Mouse (Mus musculus): ENCODE measurements around the gene Lcn8. TPM values are rescaled to one million over a fixed set of nuclear protein-coding genes. Genes with fewer than 3 reads are reported as not detected.
"Not testable (repeated sequence)": the region's sequence is repeated elsewhere in the genome, so short reads cannot be mapped to it uniquely, and the experiment has no call there.

Gene Lcn8
- polyA plus RNA-seq, 1 experiment from 2014 or later: not detected

DNA sequence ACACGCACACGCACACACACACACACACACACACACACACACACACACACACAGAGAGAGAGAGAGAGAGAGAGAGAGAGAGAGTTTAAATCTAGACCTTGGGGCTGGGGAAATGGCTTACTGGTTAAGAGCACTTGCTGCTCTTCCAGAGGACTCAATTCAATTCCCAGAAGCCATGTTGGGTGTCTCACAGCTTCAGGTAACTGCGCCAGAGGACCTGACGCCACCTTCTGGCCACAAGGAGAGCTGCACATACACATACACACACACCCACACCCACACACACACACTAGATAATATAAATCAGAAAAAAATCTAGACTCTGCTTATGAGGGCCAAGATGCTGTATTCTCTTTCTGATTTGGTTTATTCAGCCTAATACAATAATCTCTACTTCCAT is 34.0 kb downstream of the Lcn8 start:
- no peaks in the 10 kb centered on the region for H3K4me1 ChIP-seq (replicated peaks; ENCODE audit: control insufficient read depth, insufficient read depth, low read length)
- DNase-seq (ENCODE audit: low spot score) (no peak), ATAC-seq (ENCODE audit: low FRiP score) (no peak)
- 67% methylated on average over 4 of the region's 4 CpGs for WGBS
- no peak overlapping the region for H3K27ac ChIP-seq (ENCODE audit: low read depth, low read length)
- H3K4me3 ChIP-seq (ENCODE audit: low read depth, low read length): no peak overlapping the region
- H3K9ac ChIP-seq (ENCODE audit: low read depth, low read length): no peak overlapping the region
- H3K9me3 ChIP-seq (ENCODE audit: control insufficient read depth, low read length): no peaks in the 10 kb centered on the region
- no peaks in the 10 kb centered on the region for H3K27me3 ChIP-seq (ENCODE audit: control insufficient read depth, insufficient read depth, low read length)
- no peaks in the 10 kb centered on the region for H3K36me3 ChIP-seq (ENCODE audit: control insufficient read depth, insufficient read depth, low read length)
- no peak overlapping the region for H3K4me2 ChIP-seq (replicated peaks; ENCODE audit: low read depth, low read length)

DNA sequence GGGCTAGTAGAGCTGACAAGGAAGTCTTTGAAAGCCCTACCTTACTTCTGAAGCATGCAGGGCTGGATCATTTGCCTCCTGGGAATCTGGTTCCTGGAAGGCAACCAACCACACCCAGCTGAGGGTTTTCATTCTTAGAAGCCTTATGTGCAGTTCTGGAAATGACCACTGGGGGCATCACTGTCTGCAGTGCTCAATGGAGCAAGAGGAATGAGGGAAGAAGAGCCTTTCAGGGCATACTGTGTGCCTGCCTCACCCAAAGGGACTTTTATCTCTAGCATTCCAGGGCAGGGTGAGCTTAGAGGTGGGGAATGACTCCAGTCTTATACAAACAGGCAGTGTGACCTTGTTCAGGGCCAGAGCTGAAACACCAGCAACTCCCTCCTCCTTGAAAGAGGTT is 41.7 kb downstream of the Lcn8 start:
- DNase-seq (ENCODE audit: low spot score) (peak; percentile 83), ATAC-seq (ENCODE audit: low FRiP score) (no peak)
- Histone ChIP-seq H3K9ac (ENCODE audit: low read depth, low read length) (no peak overlapping the region), H3K9me3 (ENCODE audit: control insufficient read depth, low read length) (no peaks in the 10 kb centered on the region), H3K4me2 (replicated peaks; ENCODE audit: low read depth, low read length) (no peak overlapping the region), H3K4me1 (replicated peaks; ENCODE audit: control insufficient read depth, insufficient read depth, low read length) (no peaks in the 10 kb centered on the region), H3K27ac (ENCODE audit: low read depth, low read length) (no peak overlapping the region), H3K27me3 (ENCODE audit: control insufficient read depth, insufficient read depth, low read length) (no peaks in the 10 kb centered on the region), H3K4me3 (ENCODE audit: low read depth, low read length) (no peak overlapping the region), H3K36me3 (ENCODE audit: control insufficient read depth, insufficient read depth, low read length) (no peaks in the 10 kb centered on the region)

DNA sequence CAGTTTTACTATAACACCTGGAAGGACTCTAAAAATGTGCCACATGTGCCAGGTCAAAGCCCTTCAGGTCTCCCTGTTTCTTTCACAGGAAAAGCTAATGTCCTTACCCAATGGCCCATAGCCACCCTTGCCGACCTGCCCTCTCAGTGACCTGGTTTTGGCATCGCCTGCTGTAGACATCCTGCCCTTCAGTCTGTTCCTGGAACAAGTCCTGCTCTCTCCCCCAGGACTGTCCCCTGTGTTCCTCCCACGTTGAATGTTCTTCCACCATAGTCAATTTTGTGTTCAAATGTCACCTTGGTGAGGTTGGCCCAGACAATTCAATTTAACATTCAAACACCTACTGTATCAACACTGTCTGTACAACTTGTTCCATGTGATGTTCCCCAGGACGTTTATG is 44.0 kb downstream of the Lcn8 start:
- ATAC-seq (ENCODE audit: low FRiP score): no peak

DNA sequence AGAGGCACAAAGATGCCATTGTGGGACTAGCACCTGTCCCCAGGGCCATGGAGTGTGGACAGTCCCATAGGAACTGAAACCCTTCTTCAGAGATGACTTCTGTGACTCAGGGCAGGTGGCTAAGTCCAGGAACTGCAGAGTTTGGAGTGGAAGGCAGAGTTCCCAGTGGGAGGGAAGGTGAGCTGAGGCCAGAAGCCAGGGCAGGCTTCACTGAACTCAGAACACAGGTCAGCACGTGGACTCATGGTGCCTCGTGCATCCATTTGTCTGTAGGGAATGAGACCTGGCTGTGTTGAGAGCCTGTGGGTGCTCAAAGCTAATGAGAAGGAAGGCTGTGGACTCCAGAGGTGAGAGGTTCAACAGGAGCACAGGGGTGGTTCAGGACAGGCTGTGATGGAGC is 45.8 kb downstream of the Lcn8 start:
- Histone ChIP-seq H3K4me2 (replicated peaks; ENCODE audit: low read depth, low read length) (no peak overlapping the region), H3K9me3 (ENCODE audit: control insufficient read depth, low read length) (no peaks in the 10 kb centered on the region), H3K27ac (ENCODE audit: low read depth, low read length) (no peak overlapping the region), H3K4me3 (ENCODE audit: low read depth, low read length) (no peak overlapping the region), H3K4me1 (replicated peaks; ENCODE audit: control insufficient read depth, insufficient read depth, low read length) (no peaks in the 10 kb centered on the region), H3K9ac (ENCODE audit: low read depth, low read length) (no peak overlapping the region), H3K27me3 (ENCODE audit: control insufficient read depth, insufficient read depth, low read length) (no peaks in the 10 kb centered on the region), H3K36me3 (ENCODE audit: control insufficient read depth, insufficient read depth, low read length) (no peaks in the 10 kb centered on the region)
- DNase-seq (ENCODE audit: low spot score) (no peak), ATAC-seq (ENCODE audit: low FRiP score) (no peak)
- 78% methylated on average over 2 of the region's 2 CpGs for WGBS

More for the DNA sequence above, 44.0 kb downstream of the Lcn8 start:
- no peaks in the 10 kb centered on the region for H3K4me1 ChIP-seq (replicated peaks; ENCODE audit: control insufficient read depth, insufficient read depth, low read length)
- H3K9ac ChIP-seq (ENCODE audit: low read depth, low read length): no peak overlapping the region
- no peaks in the 10 kb centered on the region for H3K9me3 ChIP-seq (ENCODE audit: control insufficient read depth, low read length)
- H3K27ac ChIP-seq (ENCODE audit: low read depth, low read length): no peak overlapping the region
- no peaks in the 10 kb centered on the region for H3K27me3 ChIP-seq (ENCODE audit: control insufficient read depth, insufficient read depth, low read length)
- H3K4me3 ChIP-seq (ENCODE audit: low read depth, low read length): no peak overlapping the region
- 71% methylated on average over 4 of the region's 4 CpGs for WGBS
- H3K4me2 ChIP-seq (replicated peaks; ENCODE audit: low read depth, low read length): no peak overlapping the region
- no peak for DNase-seq (ENCODE audit: low spot score)
- no peaks in the 10 kb centered on the region for H3K36me3 ChIP-seq (ENCODE audit: control insufficient read depth, insufficient read depth, low read length)

DNA sequence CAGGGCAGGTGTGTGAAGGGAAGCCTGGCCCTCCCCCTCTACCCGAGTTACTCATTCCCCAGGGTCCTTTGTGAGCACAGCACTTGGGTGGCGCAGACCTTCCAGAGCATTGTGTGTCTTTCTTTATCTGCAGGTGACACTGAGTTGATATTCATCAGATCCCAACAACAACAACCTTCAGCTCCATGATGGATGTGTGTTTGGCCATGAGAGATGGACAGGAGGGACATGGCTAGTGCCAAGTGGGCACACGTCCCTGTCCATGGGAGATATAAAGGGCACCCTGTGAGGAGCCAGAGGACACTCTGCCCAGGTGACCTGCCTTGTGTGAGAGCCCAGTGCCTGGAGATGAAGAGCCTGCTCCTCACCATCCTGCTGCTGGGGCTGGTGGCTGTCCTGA is 46.8 kb downstream of the Lcn8 start, which contains the start of gene Obp2a:
Obp2a (plus strand) TSS at position 301 of the 400 bp plus-strand sequence.
- H3K27ac ChIP-seq (ENCODE audit: low read depth, low read length); H3K4me1 ChIP-seq (replicated peaks; ENCODE audit: control insufficient read depth, insufficient read depth, low read length); H3K4me2 ChIP-seq (replicated peaks; ENCODE audit: low read depth, low read length); ATAC-seq (ENCODE audit: low FRiP score); H3K9me3 ChIP-seq (ENCODE audit: control insufficient read depth, low read length); H3K27me3 ChIP-seq (ENCODE audit: control insufficient read depth, insufficient read depth, low read length); H3K36me3 ChIP-seq (ENCODE audit: control insufficient read depth, insufficient read depth, low read length); DNase-seq (ENCODE audit: low spot score); H3K4me3 ChIP-seq (ENCODE audit: low read depth, low read length); H3K9ac ChIP-seq (ENCODE audit: low read depth, low read length): not testable (repeated sequence)
- 77% methylated on average over 3 of the region's 3 CpGs for WGBS

DNA sequence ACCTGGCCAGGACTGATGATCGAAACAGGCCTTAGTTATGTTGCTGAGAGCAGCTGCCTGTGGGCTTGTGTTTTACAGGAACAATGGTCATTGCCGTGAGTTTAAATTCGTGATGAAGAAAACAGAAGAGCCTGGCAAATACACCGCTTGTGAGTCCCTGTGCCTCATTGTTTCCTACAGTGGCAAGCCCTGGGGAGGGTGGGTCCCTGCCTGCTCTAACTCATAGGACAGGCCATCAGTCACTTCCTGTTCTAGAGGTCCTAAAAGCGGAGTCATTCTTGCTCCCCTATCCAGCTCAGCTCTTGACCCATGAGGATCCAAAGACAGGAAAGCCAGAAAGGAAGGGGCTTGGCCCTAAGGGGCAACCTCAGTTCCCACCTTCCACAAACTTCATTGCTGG is 48.1 kb downstream of the Lcn8 start:
- H3K4me1 ChIP-seq (replicated peaks; ENCODE audit: control insufficient read depth, insufficient read depth, low read length): no peaks in the 10 kb centered on the region
- H3K9ac ChIP-seq (ENCODE audit: low read depth, low read length): no peak overlapping the region
- H3K4me3 ChIP-seq (ENCODE audit: low read depth, low read length): no peak overlapping the region
- 82% methylated on average over 5 of the region's 5 CpGs for WGBS
- no peaks in the 10 kb centered on the region for H3K9me3 ChIP-seq (ENCODE audit: control insufficient read depth, low read length)
- ATAC-seq (ENCODE audit: low FRiP score) (no peak), DNase-seq (ENCODE audit: low spot score) (no peak)
- H3K27me3 ChIP-seq (ENCODE audit: control insufficient read depth, insufficient read depth, low read length): no peaks in the 10 kb centered on the region
- H3K36me3 ChIP-seq (ENCODE audit: control insufficient read depth, insufficient read depth, low read length): no peaks in the 10 kb centered on the region
- H3K4me2 ChIP-seq (replicated peaks; ENCODE audit: low read depth, low read length): no peak overlapping the region
- no peak overlapping the region for H3K27ac ChIP-seq (ENCODE audit: low read depth, low read length)

DNA sequence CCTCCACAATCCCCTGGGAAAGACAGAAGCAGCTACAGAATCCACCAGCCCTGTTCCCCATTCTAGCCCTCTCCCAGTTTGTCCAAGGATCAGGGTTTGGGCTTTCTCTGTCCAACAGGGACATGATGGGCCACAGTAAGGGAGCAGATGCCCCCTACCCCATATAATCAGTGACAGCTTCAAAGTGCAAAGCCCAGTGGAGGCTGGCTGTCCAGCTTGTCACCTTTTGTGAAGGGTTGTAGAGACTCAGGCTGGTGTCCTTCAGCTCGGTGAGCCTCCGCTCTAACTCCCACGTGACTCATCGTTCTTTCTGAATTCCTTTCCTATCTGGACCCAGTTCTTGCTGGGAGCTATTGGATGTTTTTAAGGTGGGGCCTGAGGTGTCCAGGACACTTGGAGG is 50.8 kb downstream of the Lcn8 start:
- Histone ChIP-seq H3K9me3 (ENCODE audit: control insufficient read depth, low read length) (no peaks in the 10 kb centered on the region), H3K36me3 (ENCODE audit: control insufficient read depth, insufficient read depth, low read length) (no peaks in the 10 kb centered on the region), H3K27me3 (ENCODE audit: control insufficient read depth, insufficient read depth, low read length) (no peaks in the 10 kb centered on the region), H3K27ac (ENCODE audit: low read depth, low read length) (no peak overlapping the region), H3K9ac (ENCODE audit: low read depth, low read length) (no peak overlapping the region), H3K4me2 (replicated peaks; ENCODE audit: low read depth, low read length) (no peak overlapping the region), H3K4me1 (replicated peaks; ENCODE audit: control insufficient read depth, insufficient read depth, low read length) (no peaks in the 10 kb centered on the region), H3K4me3 (ENCODE audit: low read depth, low read length) (no peak overlapping the region)
- no peak for DNase-seq (ENCODE audit: low spot score)
- WGBS: 85% methylated on average over 4 of the region's 4 CpGs
- no peak for ATAC-seq (ENCODE audit: low FRiP score)

Other genes with a start within 250 kb of the Lcn8 start
- gene Fut7, start 229.9 kb upstream of the Lcn8 start, polyA plus RNA-seq (2014; fragmentation: Nextera tagmentation; extraction: Ambion mirVana): 0.11 TPM in 1 of 2 replicates, not detected in the other
- 3.5 and 3.7 TPM in 2 replicates for gene Abca2, start 224.4 kb upstream of the Lcn8 start, polyA plus RNA-seq (2014; fragmentation: Nextera tagmentation; extraction: Ambion mirVana)
- 0.57 TPM in 1 of 2 replicates, not detected in the other for gene Clic3, start 196.3 kb upstream of the Lcn8 start, polyA plus RNA-seq (2014; fragmentation: Nextera tagmentation; extraction: Ambion mirVana)
- gene Paxx, start 192.0 kb upstream of the Lcn8 start, polyA plus RNA-seq (2014; fragmentation: Nextera tagmentation; extraction: Ambion mirVana): 27.6 and 28.0 TPM in 2 replicates
- gene Ptgds, start 183.1 kb upstream of the Lcn8 start, polyA plus RNA-seq (2014; fragmentation: Nextera tagmentation; extraction: Ambion mirVana): 0.39 and 0.64 TPM in 2 replicates
- gene Lcn12, start 159.2 kb upstream of the Lcn8 start, polyA plus RNA-seq (2014; fragmentation: Nextera tagmentation; extraction: Ambion mirVana): not detected in 2 replicates
- 64.2 and 75.3 TPM in 2 replicates for gene Fbxw5, start 152.4 kb upstream of the Lcn8 start, polyA plus RNA-seq (2014; fragmentation: Nextera tagmentation; extraction: Ambion mirVana)
- 4.0 and 6.1 TPM in 2 replicates for gene C8g, start 151.4 kb upstream of the Lcn8 start, polyA plus RNA-seq (2014; fragmentation: Nextera tagmentation; extraction: Ambion mirVana)
- 25.3 and 32.3 TPM in 2 replicates for gene Traf2, start 106.2 kb upstream of the Lcn8 start, polyA plus RNA-seq (2014; fragmentation: Nextera tagmentation; extraction: Ambion mirVana)
- gene Edf1, start 95.3 kb upstream of the Lcn8 start, polyA plus RNA-seq (2014; fragmentation: Nextera tagmentation; extraction: Ambion mirVana): 380 and 436 TPM in 2 replicates
- 3.0 and 4.2 TPM in 2 replicates for gene Mamdc4, start 78.3 kb upstream of the Lcn8 start, polyA plus RNA-seq (2014; fragmentation: Nextera tagmentation; extraction: Ambion mirVana)
- 161 and 167 TPM in 2 replicates for gene Phpt1, start 77.9 kb upstream of the Lcn8 start, polyA plus RNA-seq (2014; fragmentation: Nextera tagmentation; extraction: Ambion mirVana)
- 0.38 and 0.59 TPM in 2 replicates for gene Ajm1, start 71.4 kb upstream of the Lcn8 start, polyA plus RNA-seq (2014; fragmentation: Nextera tagmentation; extraction: Ambion mirVana)
- gene Rabl6, start 44.6 kb upstream of the Lcn8 start, polyA plus RNA-seq (2014; fragmentation: Nextera tagmentation; extraction: Ambion mirVana): 53.3 and 55.3 TPM in 2 replicates
- 0.14 and 0.22 TPM in 2 replicates for gene Ccdc183, start 35.4 kb upstream of the Lcn8 start, polyA plus RNA-seq (2014; fragmentation: Nextera tagmentation; extraction: Ambion mirVana)
- gene Tmem141, start 31.1 kb upstream of the Lcn8 start, polyA plus RNA-seq (2014; fragmentation: Nextera tagmentation; extraction: Ambion mirVana): 17.6 and 18.0 TPM in 2 replicates
- 0.57 and 0.82 TPM in 2 replicates for gene Fcna, start 25.1 kb upstream of the Lcn8 start, polyA plus RNA-seq (2014; fragmentation: Nextera tagmentation; extraction: Ambion mirVana)
- not detected in 2 replicates for gene Lcn5, start 4.8 kb downstream of the Lcn8 start, polyA plus RNA-seq (2014; fragmentation: Nextera tagmentation; extraction: Ambion mirVana)
- not detected in 2 replicates for gene Lcn6, start 23.7 kb downstream of the Lcn8 start, polyA plus RNA-seq (2014; fragmentation: Nextera tagmentation; extraction: Ambion mirVana)
- 0.20 TPM in 1 of 2 replicates, not detected in the other for gene Lcn10, start 29.6 kb downstream of the Lcn8 start, polyA plus RNA-seq (2014; fragmentation: Nextera tagmentation; extraction: Ambion mirVana)
- gene Obp2a, start 46.9 kb downstream of the Lcn8 start, polyA plus RNA-seq (2014; fragmentation: Nextera tagmentation; extraction: Ambion mirVana): not detected in 2 replicates
- gene Bmyc, start 53.6 kb downstream of the Lcn8 start, polyA plus RNA-seq (2014; fragmentation: Nextera tagmentation; extraction: Ambion mirVana): 65.1 and 71.6 TPM in 2 replicates
- gene Obp2b, start 83.9 kb downstream of the Lcn8 start, polyA plus RNA-seq (2014; fragmentation: Nextera tagmentation; extraction: Ambion mirVana): not detected in 2 replicates
- not detected in 2 replicates for gene Lcn3, start 112.4 kb downstream of the Lcn8 start, polyA plus RNA-seq (2014; fragmentation: Nextera tagmentation; extraction: Ambion mirVana)
- gene Lcn11, start 123.9 kb downstream of the Lcn8 start, polyA plus RNA-seq (2014; fragmentation: Nextera tagmentation; extraction: Ambion mirVana): not detected in 2 replicates
- gene Gm13539, start 129.1 kb downstream of the Lcn8 start, polyA plus RNA-seq (2014; fragmentation: Nextera tagmentation; extraction: Ambion mirVana): not detected in 2 replicates
- not detected in 2 replicates for gene Glt6d1, start 162.7 kb downstream of the Lcn8 start, polyA plus RNA-seq (2014; fragmentation: Nextera tagmentation; extraction: Ambion mirVana)
- gene Lcn9, start 170.0 kb downstream of the Lcn8 start, polyA plus RNA-seq (2014; fragmentation: Nextera tagmentation; extraction: Ambion mirVana): not detected in 2 replicates
- gene Sohlh1, start 194.1 kb downstream of the Lcn8 start, polyA plus RNA-seq (2014; fragmentation: Nextera tagmentation; extraction: Ambion mirVana): not detected in 2 replicates
- 0.64 and 0.86 TPM in 2 replicates for gene Kcnt1, start 210.6 kb downstream of the Lcn8 start, polyA plus RNA-seq (2014; fragmentation: Nextera tagmentation; extraction: Ambion mirVana)